Mouse (Mus musculus) common myeloid progenitor, adult 5-6 weeks (primary cell): ENCODE results near the gene Rps6ka2. TPM values are rescaled to one million over a fixed set of nuclear protein-coding genes. Genes with fewer than 3 reads are reported as not detected.
"Not testable (repeated sequence)": the region's sequence is repeated elsewhere in the genome, so short reads cannot be mapped to it uniquely, and the experiment has no call there.

Experiments
- ATAC-seq: replicated peaks from 2 replicates; pipeline ENCODE4 v1.8.0; 2016; ENCODE audit warnings: low read depth, mild to moderate bottlenecking, moderate TSS enrichment, inconsistent platforms; ENCODE audit not compliant: poor library complexity, severe bottlenecking
- total RNA-seq: library from RNA; stranded (forward); fragments of 200-1000, 187-1606 nt; gene quantifications from 2 replicates; pipeline ENCODE4 v1.2.3, GENCODE M21; 2017

Gene Rps6ka2
- total RNA-seq, 1 experiment from 2014 or later = 2.1 TPM

DNA sequence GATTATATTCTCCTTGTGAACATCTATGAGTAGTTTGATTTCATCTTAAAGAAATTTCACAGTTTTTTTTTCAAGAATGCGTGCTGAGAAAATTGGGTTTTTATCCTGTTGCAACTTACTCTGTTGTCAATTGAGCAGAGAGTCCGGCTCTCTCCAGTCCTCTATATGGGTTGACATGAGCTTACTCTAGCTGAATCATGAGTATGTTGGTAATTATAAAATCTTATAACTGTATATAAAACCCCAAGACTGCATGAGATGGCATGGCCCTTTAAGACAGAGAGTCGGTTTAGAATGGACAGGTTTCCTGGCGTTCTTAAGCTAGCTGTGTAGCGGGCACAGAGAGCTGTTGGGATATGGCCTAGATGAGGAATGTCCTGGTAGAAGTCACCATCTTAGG is 154.4 kb downstream of the Rps6ka2 start, which contains the start of gene Tcp10a:
Gene Tcp10a (plus strand): TSS at position 301 of the 400 bp plus-strand sequence.
- ATAC-seq = not testable (repeated sequence)

DNA sequence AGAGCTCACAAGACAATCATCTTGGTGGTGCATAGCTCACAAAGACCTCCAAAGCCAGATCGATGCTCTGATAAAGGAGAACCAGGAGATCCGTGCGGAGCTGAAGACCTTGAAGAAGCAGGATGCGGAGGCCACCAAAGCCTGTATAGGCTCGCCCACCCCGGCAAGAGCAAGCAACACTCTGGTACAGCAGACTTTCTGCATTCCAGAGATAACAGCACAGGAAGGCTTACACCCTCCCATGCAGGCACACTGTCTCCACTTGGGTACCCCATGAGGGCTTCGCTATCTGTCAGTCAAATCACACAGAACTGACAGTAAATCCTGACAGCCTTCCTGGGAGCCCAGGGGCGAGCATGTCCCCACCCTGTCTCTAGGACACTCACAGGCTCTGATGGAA is 156.5 kb downstream of the Rps6ka2 start:
- ATAC-seq = peak; percentile 30

DNA sequence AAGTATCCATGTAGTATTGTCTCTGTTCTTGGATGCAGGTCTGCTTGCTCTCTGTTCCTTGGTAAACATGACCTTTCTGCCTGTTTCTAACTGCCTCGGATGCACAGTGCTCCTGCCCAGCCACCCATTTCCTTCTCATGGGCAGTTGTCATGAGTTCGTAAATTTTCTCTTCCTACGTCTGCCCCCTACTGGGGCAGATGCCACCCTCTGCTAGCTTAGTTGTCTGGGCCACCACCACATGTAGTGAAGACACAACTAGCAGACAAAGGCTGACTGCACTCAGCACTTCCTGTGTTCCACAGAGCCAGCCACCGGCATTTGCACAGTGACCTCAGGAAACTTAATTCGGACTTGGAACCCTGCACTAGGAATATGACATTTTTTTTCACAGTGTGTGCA is 162.8 kb downstream of the Rps6ka2 start:
- ATAC-seq = peak; percentile 71

DNA sequence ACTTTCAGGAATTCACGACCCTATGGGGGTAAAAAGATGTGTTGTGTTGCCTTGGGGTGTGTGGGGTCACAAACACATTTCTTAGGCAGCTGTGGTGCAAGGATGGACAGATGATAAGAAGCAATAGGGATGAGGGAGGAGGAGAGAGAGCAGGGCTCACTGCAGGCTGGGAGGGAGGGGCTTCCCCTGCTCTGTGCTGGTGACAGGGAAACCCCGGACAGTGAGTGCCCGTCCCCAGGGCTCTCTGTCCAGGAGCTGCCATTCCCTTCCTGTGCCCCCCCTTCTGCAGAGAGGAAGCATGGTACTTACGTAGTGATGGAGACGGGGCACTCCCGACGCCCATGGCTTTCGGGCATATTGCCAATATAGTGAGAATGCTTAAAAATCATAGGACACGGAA is 167.5 kb downstream of the Rps6ka2 start:
- not testable (repeated sequence) for ATAC-seq

DNA sequence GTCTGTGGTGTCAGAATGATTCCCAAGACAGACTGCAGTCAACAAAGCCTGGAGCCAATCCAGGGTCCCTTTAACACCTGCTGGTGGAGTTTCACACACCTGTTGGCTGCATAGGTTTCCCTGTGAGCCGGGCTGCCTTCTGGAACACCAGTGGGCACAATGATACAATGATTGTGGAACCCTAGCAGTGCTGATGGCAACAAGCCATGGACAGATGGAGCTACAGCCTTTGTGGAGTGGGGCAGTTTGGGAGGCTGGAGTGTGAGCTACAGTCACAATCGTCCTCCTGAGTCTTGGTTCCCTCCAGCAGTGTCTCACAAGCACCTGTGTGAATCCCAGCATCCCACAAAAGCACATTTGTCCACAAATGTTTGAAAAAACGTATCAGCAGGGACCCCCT is 178.8 kb downstream of the Rps6ka2 start:
- not testable (repeated sequence) for ATAC-seq

DNA sequence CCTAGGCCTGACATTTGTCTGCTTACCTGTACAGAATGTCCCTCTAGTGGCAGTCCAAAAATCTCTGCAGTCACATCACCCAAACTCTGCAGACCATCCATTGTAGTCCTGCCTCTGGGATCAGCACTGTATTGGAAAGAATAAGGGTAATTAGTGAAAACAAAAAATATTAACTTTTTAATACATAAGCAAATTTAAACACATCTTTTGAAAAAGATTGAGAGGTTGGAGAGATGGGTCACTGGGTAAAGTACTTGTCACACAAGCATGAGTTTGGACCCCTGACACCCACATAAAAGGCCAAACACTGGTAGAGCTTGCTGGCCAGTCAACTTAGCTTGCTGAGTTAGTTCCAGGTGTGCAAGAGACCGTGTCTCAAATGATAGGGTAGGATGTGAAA is 182.7 kb downstream of the Rps6ka2 start, which contains the start of gene Ttll2:
Gene Ttll2 (minus strand): TSS at position 101 of the 400 bp plus-strand sequence.
- ATAC-seq = not testable (repeated sequence)

Other genes starting within 250 kb of the Rps6ka2 start
- gene Rsph3b, start 221.4 kb upstream of the Rps6ka2 start, total RNA-seq = 43.6 and 46.6 TPM in 2 replicates
- 39.2 and 40.2 TPM in 2 replicates for gene Tagap1, start 209.0 kb upstream of the Rps6ka2 start, total RNA-seq
- 429 and 483 TPM in 2 replicates for gene Rnaset2b, start 199.5 kb upstream of the Rps6ka2 start, total RNA-seq
- not detected in 2 replicates for gene Gm49721, start 191.2 kb upstream of the Rps6ka2 start, total RNA-seq
- 0.41 TPM in 1 of 2 replicates, not detected in the other for gene Gm1604a, start 144.5 kb upstream of the Rps6ka2 start, total RNA-seq
- gene Tcp10a, start 154.5 kb downstream of the Rps6ka2 start, total RNA-seq = not detected in 2 replicates
- gene Ttll2, start 182.6 kb downstream of the Rps6ka2 start, total RNA-seq = not detected in 2 replicates
- gene Gm49630, start 201.9 kb downstream of the Rps6ka2 start, total RNA-seq = not detected in 2 replicates
- not detected in 2 replicates for gene Unc93a2, start 215.3 kb downstream of the Rps6ka2 start, total RNA-seq